Mouse (Mus musculus): ENCODE measurements at regions not wholly inside any gene's neighbourhood (a gene's known extent, or its start where the extent isn't known, plus 50 kb on each side); places are given as distances from the start of the nearest gene placed in this dataset.

GRCm38 (mm10) chr1:57076696-57077095 is 98.2 kb upstream of the Satb2 start:
- Histone ChIP-seq H3K4me2 (ENCODE audit: low read length) (no peak overlapping the region), H3K9ac (ENCODE audit: low read depth, low read length) (no peak overlapping the region), H3K36me3 (ENCODE audit: control insufficient read depth, insufficient read depth, low read length) (no peaks in the 10 kb centered on the region), H3K27me3 (replicated peaks; ENCODE audit: control insufficient read depth, insufficient read depth, low read length) (no peaks in the 10 kb centered on the region), H3K4me1 (ENCODE audit: control insufficient read depth, insufficient read depth, low read depth, low read length) (no peaks in the 10 kb centered on the region), H3K27ac (ENCODE audit: low read depth, low read length) (no peak overlapping the region), H3K4me3 (ENCODE audit: low read length) (no peak overlapping the region), H3K9me3 (ENCODE audit: control insufficient read depth, low read length) (no peaks in the 10 kb centered on the region)
- ATAC-seq = no peak
- 63% methylated on average over 8 of the region's 8 CpGs for WGBS

- H3K4me3 ChIP-seq (ENCODE audit: low read length) = no peak overlapping the region
These were observed 101.9 kb upstream of the Satb2 start for GRCm38 (mm10) chr1:57080306-57080705.

GRCm38 (mm10) chr1:57083134-57083533 is 104.7 kb upstream of the Satb2 start:
- H3K9ac ChIP-seq (ENCODE audit: low read depth, low read length) = no peak overlapping the region
- no peak overlapping the region for H3K27ac ChIP-seq (ENCODE audit: low read depth, low read length)
- H3K9me3 ChIP-seq (ENCODE audit: control insufficient read depth, low read length) = no peaks in the 10 kb centered on the region
- H3K4me3 ChIP-seq (ENCODE audit: low read length) = peak overlapping the region; percentile 16
- H3K36me3 ChIP-seq (ENCODE audit: control insufficient read depth, insufficient read depth, low read length) = no peaks in the 10 kb centered on the region
- ATAC-seq = peak; percentile 84
- peak overlapping the region; percentile 46 for H3K4me2 ChIP-seq (ENCODE audit: low read length)
- H3K27me3 ChIP-seq (replicated peaks; ENCODE audit: control insufficient read depth, insufficient read depth, low read length) = no peaks in the 10 kb centered on the region
- 24% methylated on average over 17 of the region's 17 CpGs for WGBS
- no peaks in the 10 kb centered on the region; the same call in 1 of the 2 replicates for H3K4me1 ChIP-seq (ENCODE audit: control insufficient read depth, insufficient read depth, low read depth, low read length)

More at GRCm38 (mm10) chr1:57080306-57080705, 101.9 kb upstream of the Satb2 start:
- Histone ChIP-seq H3K9me3 (ENCODE audit: control insufficient read depth, low read length) (no peaks in the 10 kb centered on the region), H3K36me3 (ENCODE audit: control insufficient read depth, insufficient read depth, low read length) (no peaks in the 10 kb centered on the region), H3K4me1 (ENCODE audit: control insufficient read depth, insufficient read depth, low read depth, low read length) (no peaks in the 10 kb centered on the region; the same call in 1 of the 2 replicates), H3K9ac (ENCODE audit: low read depth, low read length) (no peak overlapping the region), H3K27me3 (replicated peaks; ENCODE audit: control insufficient read depth, insufficient read depth, low read length) (no peaks in the 10 kb centered on the region), H3K4me2 (ENCODE audit: low read length) (no peak overlapping the region), H3K27ac (ENCODE audit: low read depth, low read length) (no peak overlapping the region)
- WGBS = 65% methylated on average over 4 of the region's 4 CpGs
- no peak for ATAC-seq

- Histone ChIP-seq H3K36me3 (ENCODE audit: control insufficient read depth, insufficient read depth, low read length) (no peaks in the 10 kb centered on the region), H3K4me2 (ENCODE audit: low read length) (peak overlapping the region; percentile 46), H3K9me3 (ENCODE audit: control insufficient read depth, low read length) (no peaks in the 10 kb centered on the region), H3K4me3 (ENCODE audit: low read length) (no peak overlapping the region), H3K27me3 (replicated peaks; ENCODE audit: control insufficient read depth, insufficient read depth, low read length) (no peaks in the 10 kb centered on the region), H3K9ac (ENCODE audit: low read depth, low read length) (no peak overlapping the region), H3K4me1 (ENCODE audit: control insufficient read depth, insufficient read depth, low read depth, low read length) (no peaks in the 10 kb centered on the region; the same call in 1 of the 2 replicates), H3K27ac (ENCODE audit: low read depth, low read length) (no peak overlapping the region)
- WGBS = 66% methylated on average over 6 of the region's 6 CpGs
- peak; percentile 48; the same call in 1 of the 2 replicates for ATAC-seq
These were observed 105.2 kb upstream of the Satb2 start for GRCm38 (mm10) chr1:57083540-57084083.

- WGBS = 61% methylated on average over 18 of the region's 18 CpGs
- no peak for ATAC-seq
- Histone ChIP-seq H3K36me3 (ENCODE audit: control insufficient read depth, insufficient read depth, low read length) (no peaks in the 10 kb centered on the region), H3K27ac (ENCODE audit: low read depth, low read length) (no peak overlapping the region), H3K9me3 (ENCODE audit: control insufficient read depth, low read length) (no peaks in the 10 kb centered on the region), H3K4me2 (ENCODE audit: low read length) (no peak overlapping the region), H3K9ac (ENCODE audit: low read depth, low read length) (no peak overlapping the region), H3K27me3 (replicated peaks; ENCODE audit: control insufficient read depth, insufficient read depth, low read length) (no peaks in the 10 kb centered on the region), H3K4me1 (ENCODE audit: control insufficient read depth, insufficient read depth, low read depth, low read length) (no peaks in the 10 kb centered on the region; the same call in 1 of the 2 replicates), H3K4me3 (ENCODE audit: low read length) (no peak overlapping the region)
These were observed 117.2 kb upstream of the Satb2 start for GRCm38 (mm10) chr1:57095361-57096247.

- ATAC-seq = no peak
- Histone ChIP-seq H3K4me3 (ENCODE audit: low read length) (no peak overlapping the region), H3K9me3 (ENCODE audit: control insufficient read depth, low read length) (no peaks in the 10 kb centered on the region), H3K36me3 (ENCODE audit: control insufficient read depth, insufficient read depth, low read length) (no peaks in the 10 kb centered on the region), H3K27me3 (replicated peaks; ENCODE audit: control insufficient read depth, insufficient read depth, low read length) (no peaks in the 10 kb centered on the region), H3K4me1 (ENCODE audit: control insufficient read depth, insufficient read depth, low read depth, low read length) (no peaks in the 10 kb centered on the region; the same call in 1 of the 2 replicates), H3K27ac (ENCODE audit: low read depth, low read length) (no peak overlapping the region), H3K9ac (ENCODE audit: low read depth, low read length) (no peak overlapping the region), H3K4me2 (ENCODE audit: low read length) (no peak overlapping the region)
- 60% methylated on average over 4 of the region's 4 CpGs for WGBS
These were observed 117.8 kb upstream of the Satb2 start for GRCm38 (mm10) chr1:57096248-57096600.

GRCm38 (mm10) chr1:57096740-57097139 is 118.3 kb upstream of the Satb2 start:
- no peak overlapping the region for H3K27ac ChIP-seq (ENCODE audit: low read depth, low read length)
- H3K4me3 ChIP-seq (ENCODE audit: low read length) = no peak overlapping the region
- H3K9me3 ChIP-seq (ENCODE audit: control insufficient read depth, low read length) = no peaks in the 10 kb centered on the region
- no peak overlapping the region for H3K9ac ChIP-seq (ENCODE audit: low read depth, low read length)
- H3K4me2 ChIP-seq (ENCODE audit: low read length) = no peak overlapping the region
- H3K4me1 ChIP-seq (ENCODE audit: control insufficient read depth, insufficient read depth, low read depth, low read length) = no peaks in the 10 kb centered on the region; the same call in 1 of the 2 replicates
- H3K27me3 ChIP-seq (replicated peaks; ENCODE audit: control insufficient read depth, insufficient read depth, low read length) = no peaks in the 10 kb centered on the region
- ATAC-seq = no peak
- no peaks in the 10 kb centered on the region for H3K36me3 ChIP-seq (ENCODE audit: control insufficient read depth, insufficient read depth, low read length)
- 56% methylated on average over 8 of the region's 8 CpGs for WGBS

- WGBS = 61% methylated on average over 2 of the region's 2 CpGs
- no peaks in the 10 kb centered on the region for H3K36me3 ChIP-seq (ENCODE audit: control insufficient read depth, insufficient read depth, low read length)
- no peak overlapping the region for H3K9ac ChIP-seq (ENCODE audit: low read depth, low read length)
- no peak overlapping the region for H3K4me2 ChIP-seq (ENCODE audit: low read length)
- ATAC-seq = no peak
- no peaks in the 10 kb centered on the region for H3K27me3 ChIP-seq (replicated peaks; ENCODE audit: control insufficient read depth, insufficient read depth, low read length)
- no peak overlapping the region for H3K4me3 ChIP-seq (ENCODE audit: low read length)
- no peaks in the 10 kb centered on the region for H3K9me3 ChIP-seq (ENCODE audit: control insufficient read depth, low read length)
- H3K4me1 ChIP-seq (ENCODE audit: control insufficient read depth, insufficient read depth, low read depth, low read length) = no peaks in the 10 kb centered on the region; the same call in 1 of the 2 replicates
- no peak overlapping the region for H3K27ac ChIP-seq (ENCODE audit: low read depth, low read length)
These were observed 122.2 kb upstream of the Satb2 start for GRCm38 (mm10) chr1:57100614-57101013.

- Histone ChIP-seq H3K27me3 (replicated peaks; ENCODE audit: control insufficient read depth, insufficient read depth, low read length) (no peaks in the 10 kb centered on the region), H3K4me1 (ENCODE audit: control insufficient read depth, insufficient read depth, low read depth, low read length) (no peaks in the 10 kb centered on the region), H3K36me3 (ENCODE audit: control insufficient read depth, insufficient read depth, low read length) (no peaks in the 10 kb centered on the region), H3K4me3 (ENCODE audit: low read length) (no peak overlapping the region), H3K9ac (ENCODE audit: low read depth, low read length) (no peak overlapping the region), H3K9me3 (ENCODE audit: control insufficient read depth, low read length) (no peaks in the 10 kb centered on the region), H3K4me2 (ENCODE audit: low read length) (no peak overlapping the region), H3K27ac (ENCODE audit: low read depth, low read length) (no peak overlapping the region)
- no peak for ATAC-seq
- 62% methylated on average over 10 of the region's 10 CpGs for WGBS
These were observed 128.9 kb upstream of the Satb2 start for GRCm38 (mm10) chr1:57107308-57107707.
